Mouse (Mus musculus): Measurements from ENCODE around the gene Ncstn.

DNA sequence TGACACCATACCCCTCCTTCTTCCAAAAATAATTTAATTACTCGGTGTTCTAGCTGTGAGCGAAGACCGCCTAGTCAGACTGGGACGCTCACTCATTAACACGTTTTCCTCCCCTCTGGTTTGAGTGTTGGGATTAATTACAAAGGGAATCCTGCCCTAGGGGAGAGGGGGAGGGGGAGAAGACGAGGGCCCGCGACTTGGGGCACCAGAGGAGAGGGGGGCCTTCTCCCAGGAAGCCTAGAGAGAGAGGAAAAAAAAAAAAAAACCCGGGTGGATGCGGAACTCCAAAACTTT, 54.8 kb downstream of the Ncstn start:
- no peak for TF ChIP-seq CTCF (IDR thresholded peaks at IDR 0.05; ENCODE audit: borderline replicate concordance, insufficient read depth, low read length)
- TF ChIP-seq POLR2A (IDR thresholded peaks at IDR 0.05; ENCODE audit: low read depth, low read length): no peak
